Mouse (Mus musculus) c-Kit-positive CD71-negative TER-119-negative erythroid progenitor cells, embryonic 14.5 days (primary cell): Measurements from ENCODE around the gene Gm10392.

Experiments used
- DNase-seq: peaks from one replicate; pipeline ENCODE4 v3.0.0-alpha.2; 2013; ENCODE audit warnings: low read depth

Gene Gm10392

DNA sequence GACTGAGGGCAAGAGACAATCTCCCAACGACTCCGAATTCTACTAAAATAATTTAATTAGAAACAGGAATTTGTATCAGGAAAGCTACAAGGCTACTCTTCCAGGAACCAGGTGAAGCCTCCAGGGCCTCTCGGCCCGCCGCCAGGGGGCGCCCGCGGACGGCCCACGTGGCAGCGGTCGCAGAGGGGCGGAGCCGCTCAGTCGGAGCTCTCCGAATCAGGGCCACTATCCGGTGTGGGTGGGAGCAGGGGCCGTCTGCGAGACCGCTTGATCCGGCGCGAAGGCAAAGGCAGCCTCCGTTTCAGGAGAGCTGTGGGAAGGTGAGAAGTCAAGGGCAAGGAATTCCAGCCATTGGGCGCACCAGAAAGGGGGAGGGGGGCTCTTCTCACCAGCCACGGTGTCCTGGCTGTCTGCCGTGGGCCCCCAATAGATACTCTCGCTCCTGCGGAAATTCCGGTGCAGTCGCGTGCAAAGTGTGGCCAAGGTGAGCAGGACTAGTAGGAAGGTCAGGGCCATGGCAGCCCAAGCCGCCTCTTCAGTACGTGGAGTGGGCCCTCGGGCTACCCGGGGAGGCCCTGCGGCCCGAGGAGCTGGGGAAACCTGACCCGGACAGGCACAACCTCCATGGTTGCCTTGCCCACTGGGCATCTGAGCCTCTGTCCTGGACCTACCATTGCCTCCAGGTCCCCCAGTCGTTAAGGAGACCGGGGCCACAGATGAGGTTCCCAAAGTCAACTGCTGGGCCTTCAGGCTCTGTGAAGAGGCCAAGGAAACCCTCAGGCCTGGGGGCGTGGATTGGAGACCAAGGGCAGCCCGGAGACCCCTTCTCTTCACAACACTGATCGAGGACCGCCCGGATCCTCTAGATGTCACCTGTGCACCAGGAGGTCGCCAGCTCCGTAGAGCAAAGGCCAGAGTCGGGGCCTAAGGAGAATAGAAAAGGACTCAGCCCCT lies 10.7 kb downstream of the Gm10392 start:
- no peak for DNase-seq

DNA sequence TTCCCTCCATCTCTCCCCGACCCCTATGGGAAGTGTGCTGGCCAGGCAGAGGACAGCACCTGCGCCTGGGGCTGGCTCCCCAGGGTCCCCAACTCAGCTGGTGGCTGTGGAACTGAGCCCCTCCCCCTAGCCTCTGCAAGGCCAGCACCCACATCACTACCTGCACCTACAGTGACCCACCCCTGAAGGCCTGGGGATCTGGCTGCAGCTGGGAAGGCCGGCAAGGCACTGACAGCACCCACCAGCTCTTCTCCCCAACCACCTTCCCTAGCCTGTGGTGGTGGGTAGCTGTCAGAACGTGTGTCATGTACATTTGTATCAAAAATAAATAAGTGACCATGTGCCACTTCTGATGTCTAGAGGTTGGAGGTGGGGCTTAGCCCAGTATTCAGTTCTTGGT lies 11.6 kb downstream of the Gm10392 start:
- no peak for DNase-seq

DNA sequence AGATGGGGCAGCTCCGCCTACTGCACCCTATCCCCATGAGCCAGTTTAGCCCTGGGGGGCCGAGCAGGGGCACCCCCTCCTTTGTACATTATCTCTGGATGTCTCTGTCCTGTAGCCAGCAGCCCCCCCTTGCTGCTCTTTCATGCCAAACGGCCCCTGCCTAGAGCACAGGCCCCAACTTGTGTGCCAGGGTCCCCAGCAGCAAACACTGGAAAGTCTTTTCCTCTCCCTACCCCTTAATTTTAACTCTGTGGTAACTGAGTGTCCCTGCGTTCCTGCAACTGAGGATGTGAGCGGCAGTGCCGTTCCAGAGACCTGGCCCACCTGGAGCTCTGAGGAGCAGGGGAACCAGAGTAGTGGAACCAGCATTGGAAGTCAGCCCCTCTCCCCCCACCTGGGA lies 12.1 kb downstream of the Gm10392 start:
- DNase-seq, result no peak

DNA sequence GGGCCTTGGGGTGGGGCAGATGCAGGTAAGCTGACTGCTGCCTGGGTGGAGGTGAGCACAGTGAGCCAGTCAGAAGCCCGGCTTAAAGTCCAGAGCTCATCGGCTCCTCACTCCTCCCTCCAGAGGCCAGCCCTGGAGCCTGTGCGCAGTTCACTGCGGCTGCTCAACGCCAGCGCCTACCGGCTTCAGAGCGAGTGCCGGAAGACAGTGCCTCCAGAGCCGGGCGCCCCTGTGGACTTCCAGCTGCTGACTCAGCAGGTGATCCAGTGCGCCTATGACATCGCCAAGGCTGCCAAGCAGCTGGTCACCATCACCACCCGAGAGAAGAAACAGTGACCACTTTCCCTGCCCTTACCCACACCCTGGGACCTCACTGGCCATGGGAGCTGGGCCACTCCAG lies 12.7 kb downstream of the Gm10392 start:
- no peak for DNase-seq

DNA sequence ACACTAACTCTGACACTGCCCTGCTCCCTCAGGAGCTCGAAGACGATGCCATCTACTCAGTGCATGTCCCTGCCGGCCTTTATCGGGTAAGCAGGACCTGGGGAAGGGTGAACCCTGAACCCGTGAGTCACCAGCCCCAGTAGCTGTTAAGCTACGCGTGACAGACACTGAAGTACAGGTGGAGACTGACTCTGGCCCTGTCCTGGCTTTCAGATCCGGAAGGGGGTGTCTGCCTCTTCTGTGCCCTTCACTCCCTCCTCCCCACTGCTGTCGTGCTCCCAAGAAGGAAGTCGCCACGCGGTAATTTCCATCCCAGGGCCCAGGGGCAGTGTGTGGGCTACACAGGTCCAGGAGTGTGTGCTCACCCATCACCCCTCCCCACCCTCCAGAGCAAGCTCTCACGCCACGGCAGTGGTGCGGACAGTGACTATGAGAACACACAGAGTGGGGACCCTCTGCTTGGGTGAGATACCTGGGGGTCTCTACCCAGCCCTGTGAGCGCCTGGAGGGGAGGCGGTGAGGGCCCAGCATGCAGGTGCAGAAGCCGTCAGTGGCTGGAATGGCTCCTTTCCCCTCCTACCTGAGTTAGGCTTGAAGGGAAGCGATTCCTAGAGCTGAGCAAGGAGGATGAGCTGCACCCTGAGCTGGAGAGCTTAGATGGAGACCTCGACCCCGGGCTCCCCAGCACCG lies 13.6 kb downstream of the Gm10392 start:
- DNase-seq, result no peak

DNA sequence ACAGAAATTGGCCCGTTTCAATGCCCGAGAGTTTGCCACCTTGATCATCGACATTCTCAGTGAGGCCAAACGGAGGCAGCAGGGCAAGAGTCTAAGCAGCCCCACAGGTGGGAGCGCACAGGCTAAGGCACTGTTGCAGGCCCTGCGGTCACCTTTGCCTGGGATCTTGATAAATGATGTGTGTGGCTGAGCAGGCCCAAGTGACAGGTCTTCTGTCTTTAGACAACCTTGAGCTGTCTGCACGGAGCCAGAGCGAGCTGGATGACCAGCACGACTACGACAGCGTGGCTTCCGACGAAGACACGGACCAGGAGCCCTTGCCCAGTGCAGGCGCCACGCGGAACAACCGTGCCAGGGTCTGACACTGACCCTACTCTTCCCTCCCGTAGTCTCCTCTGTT lies 14.6 kb downstream of the Gm10392 start:
- DNase-seq, result no peak

DNA sequence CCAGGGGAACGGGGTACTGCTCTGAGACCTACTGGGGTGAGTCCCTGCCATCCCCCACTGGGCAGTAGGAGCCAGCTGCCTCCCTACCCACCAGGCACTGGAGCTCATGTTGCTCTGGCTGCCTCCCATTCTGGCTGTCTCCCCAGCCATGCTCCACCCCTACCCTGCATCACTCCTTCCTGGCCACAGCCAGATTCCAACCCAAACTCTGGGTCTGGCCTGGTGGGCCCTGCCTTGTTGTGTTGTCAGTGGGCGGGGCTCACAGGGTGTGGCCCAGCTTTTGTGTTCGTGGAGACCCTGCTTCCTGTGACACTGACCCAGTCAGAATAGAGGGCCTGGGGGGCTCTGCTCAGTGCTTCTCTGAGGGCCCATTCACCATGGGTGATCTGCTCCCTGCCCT lies 15.5 kb downstream of the Gm10392 start:
- no peak for DNase-seq

DNA sequence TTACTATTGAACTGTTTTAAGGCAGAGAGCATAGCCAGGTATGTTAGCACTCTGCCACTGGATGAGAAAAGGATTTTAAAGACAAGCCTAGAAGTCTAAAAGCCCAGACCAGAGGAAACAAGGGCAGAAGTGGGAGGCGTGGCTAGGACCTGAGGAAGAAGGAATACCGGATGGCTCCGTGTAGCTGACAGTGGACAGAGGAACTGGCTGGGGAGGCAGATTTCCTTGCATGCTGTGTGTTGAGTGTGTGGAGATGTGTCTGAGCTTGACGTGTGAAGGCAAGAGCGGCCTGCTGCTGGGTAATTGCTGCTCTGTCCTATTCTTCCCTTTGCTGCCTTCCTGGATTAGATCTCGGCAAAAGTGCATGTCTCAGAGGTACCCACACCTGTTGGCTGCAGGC lies 16.5 kb downstream of the Gm10392 start:
- no peak for DNase-seq

DNA sequence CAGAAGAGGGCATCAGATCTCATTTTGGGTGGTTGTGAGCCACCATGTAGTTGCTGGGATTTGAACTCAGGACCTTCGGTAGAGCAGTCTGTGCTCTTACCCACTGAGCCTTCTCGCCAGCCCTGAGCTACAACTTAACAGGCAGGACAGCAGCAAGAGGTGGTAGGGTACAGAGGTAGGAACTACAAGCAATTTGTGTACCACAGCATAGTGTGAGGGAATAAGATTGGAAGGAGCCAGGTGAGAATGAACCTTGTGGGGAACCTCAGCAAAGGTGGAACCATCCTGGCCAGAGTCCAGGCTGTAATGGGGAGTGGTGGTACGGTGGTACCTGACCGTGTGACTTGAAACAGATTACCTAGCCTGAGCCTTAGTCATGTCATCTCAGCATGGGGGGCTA lies 17.0 kb downstream of the Gm10392 start:
- no peak for DNase-seq

DNA sequence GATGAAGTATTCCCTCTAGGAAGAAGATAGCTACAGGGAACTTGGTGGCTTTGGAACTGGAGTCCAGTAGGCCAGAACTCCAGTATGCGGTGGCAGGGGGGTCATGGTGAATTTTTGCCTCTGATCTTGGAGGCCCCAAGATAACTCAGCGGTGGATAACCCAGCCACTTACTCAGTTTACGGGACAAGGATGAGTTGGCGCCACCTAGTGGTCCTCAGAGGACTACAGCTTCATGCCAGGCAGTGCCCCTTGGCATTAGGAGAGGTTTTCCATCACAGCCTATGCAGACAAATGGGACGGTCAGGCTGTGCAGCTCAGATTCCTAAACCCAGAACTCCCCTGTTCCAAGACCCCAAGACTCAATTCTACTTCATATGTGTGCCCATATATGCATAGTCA lies 17.6 kb downstream of the Gm10392 start:
- DNase-seq, result no peak

DNA sequence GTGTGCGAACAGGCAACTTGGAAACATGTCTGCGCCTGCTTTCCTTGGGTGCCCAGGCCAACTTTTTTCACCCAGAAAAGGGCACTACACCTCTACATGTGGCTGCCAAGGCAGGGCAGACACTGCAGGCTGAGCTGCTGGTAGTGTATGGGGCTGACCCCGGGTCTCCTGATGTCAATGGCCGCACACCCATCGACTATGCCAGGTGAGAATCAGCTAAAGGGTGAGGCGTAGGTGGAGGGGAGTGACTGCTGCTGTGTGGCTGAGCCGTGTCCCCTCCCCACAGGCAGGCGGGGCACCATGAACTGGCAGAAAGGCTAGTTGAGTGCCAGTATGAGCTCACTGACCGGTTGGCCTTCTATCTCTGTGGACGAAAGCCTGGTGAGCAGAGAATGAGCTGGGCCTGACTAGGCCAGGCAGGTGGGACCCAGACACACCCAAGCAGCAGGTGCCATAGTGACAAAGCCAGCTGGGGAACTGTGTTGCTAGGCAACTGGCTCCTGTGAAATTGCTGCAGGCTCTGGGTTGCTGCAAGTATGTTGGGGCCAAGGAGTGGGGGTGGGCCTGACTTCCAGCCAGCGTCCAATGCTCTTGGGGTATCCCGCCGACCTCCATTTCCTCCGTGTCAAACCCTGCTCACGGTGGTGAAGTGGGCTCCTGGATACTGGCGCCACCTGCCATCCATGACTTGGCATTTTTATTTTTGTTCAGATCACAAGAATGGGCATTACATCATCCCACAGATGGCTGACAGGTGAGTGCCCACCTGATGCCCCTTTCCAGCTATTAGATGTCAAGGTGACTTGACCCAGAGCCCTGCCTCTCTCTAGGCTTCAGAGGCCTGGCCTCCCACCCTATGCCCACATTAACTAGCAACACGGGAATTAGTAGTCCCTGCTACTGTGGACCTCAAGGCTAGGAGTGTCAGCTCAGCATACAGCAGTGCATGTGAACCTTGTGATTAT lies 18.4 kb downstream of the Gm10392 start:
- no peak for DNase-seq

DNA sequence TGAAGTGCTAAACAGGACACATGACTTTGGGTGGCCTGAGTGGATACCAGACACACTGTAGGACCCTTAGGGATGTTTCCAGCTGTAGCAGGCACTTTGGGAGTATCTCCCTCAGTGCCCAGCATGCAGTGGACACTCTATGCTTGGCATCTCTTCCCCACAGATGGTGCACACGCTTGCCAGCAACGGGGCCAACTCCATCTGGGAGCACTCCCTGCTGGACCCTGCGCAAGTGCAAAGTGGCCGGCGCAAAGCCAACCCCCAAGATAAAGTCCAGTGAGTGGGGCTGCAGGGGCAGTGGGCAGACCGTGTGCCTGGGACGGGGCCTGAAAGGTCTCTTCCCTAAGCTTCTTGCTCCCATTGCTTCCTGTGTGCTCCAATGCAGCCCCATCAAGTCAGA lies 19.6 kb downstream of the Gm10392 start:
- no peak for DNase-seq

DNA sequence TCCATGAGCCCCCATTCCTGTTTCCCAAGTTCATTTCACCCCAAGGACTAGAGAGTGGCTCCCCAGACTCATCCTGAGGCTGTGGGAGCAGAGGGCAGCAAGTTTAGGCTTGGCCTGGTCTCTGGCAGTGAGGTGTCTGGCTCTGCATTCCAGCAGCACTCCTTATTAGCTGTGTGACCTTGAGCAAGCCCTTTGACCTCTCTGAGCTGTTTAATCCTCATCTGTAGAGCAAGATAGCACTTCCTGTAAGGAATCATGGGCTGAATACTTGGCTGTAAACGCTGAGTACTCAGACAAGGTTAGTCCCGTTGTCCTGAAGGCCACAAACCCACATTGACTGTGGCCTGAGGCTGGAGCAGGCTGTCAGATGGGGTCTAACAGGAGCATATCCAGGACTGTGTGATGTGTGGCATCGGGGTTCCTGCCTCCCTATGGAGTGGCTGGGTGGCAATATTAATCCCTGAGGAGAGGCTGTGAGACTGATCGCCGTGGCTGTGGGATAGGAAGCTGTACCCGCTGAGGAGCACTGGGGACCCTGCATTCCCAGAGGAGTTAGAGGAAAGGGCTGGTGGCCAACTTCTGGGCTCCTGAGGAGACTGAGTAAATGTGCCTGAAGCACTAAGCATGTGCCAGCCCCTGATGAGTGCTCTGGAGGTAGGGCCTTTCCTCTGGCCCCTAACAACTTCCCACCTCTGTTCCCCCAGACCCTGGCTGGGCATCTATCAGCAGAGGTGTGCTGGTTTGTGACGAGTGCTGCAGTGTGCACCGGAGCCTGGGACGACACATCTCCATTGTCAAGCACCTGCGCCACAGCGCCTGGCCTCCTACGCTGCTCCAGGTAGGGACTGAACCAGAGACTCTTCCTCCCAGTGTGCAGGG lies 20.5 kb downstream of the Gm10392 start:
- no peak for DNase-seq

DNA sequence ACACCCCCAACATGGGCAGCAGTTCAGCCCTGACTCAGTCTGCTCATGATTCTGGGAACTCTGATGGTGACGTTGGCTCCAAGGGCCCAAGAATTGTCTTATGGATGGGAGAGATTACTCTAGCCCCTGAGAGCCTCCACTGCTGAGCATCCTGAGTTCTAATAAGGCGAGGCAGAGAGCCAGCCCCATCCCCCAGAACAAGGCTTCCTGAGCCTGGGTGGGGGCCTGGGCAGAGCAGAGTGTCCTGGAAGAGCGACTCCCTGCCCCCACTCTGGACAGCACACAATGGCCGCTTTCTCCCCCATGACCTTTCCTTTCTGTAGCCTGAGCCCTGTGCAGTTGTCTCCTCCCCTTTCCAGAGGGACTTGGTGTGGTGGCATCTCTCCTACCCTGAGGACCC lies 21.1 kb downstream of the Gm10392 start:
- no peak for DNase-seq

DNA sequence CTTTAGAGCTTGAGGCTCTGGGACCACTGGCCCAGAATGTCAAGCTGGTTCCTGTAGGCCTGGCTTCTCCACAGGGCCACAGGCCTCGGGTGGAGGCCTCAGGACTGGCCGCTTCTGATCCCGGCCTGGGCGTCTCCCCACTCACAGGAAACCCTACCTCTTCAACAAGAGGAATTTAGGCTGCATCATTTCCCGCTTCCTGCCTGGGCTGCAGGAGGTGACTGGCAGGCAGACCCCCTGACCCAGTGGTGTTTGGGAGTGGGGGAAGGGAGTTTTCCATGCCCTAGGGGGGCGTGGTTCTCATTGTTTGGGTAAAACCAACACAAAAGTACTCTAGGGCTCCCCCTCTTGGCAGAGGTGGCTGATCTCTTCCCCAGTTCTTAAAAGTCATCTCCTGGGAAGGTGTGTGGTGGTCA lies 21.6 kb downstream of the Gm10392 start:
- no peak for DNase-seq

DNA sequence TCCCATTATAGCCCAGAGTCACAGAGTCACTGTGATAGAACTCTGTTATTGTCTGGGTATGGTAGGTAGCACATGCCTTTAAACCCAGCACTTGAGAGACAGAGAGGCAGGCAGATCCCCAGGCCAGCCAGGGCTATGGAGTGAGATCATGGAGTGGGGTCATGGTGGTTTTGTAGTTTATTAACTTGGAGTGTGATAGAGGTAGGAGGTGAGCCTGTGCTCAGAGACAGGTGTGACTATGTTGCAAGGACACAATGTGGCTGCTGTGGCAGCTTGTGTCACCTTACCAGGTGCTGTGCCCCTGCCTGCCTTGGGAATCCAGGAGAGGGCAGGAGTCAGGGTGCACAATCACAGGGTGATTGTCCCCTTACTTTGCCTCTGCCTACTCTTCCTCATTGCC lies 23.5 kb downstream of the Gm10392 start:
- no peak for DNase-seq

DNA sequence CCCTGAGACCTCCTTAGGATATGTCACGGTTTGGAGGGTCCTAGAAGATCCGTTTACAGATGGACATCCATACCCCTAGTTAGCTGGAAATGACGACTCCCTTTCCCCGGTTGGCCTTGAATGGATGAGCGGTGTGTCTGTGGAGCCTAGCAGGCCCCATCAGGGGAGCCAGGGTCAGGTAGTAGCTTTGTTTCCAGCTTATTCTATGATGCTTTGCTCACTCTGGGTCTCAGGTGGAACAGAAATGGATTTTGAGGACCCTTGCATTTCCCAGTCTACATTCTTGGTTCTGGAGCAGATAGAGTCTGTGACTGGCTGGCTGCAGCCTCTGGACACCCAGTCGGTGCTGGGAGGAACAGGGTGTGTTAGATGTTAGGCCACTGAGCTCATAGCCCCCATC lies 24.2 kb downstream of the Gm10392 start:
- DNase-seq, result no peak

DNA sequence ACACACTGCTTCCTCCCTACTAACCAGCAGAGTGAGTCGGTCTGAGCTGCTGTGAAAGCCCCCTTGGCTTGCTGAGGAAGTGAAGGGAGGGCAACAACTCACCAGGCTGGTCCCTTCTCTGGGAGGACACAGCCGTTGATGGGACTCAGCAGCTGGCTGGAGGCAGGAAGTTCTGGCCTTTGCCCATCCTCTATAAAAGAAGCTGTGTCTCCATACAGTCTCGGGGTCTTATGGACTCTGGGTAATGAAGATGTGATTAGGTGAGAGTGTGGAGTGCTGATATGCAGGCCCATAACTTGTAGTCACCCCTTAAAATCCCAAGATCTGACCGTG lies 24.7 kb downstream of the Gm10392 start:
- no peak for DNase-seq

DNA sequence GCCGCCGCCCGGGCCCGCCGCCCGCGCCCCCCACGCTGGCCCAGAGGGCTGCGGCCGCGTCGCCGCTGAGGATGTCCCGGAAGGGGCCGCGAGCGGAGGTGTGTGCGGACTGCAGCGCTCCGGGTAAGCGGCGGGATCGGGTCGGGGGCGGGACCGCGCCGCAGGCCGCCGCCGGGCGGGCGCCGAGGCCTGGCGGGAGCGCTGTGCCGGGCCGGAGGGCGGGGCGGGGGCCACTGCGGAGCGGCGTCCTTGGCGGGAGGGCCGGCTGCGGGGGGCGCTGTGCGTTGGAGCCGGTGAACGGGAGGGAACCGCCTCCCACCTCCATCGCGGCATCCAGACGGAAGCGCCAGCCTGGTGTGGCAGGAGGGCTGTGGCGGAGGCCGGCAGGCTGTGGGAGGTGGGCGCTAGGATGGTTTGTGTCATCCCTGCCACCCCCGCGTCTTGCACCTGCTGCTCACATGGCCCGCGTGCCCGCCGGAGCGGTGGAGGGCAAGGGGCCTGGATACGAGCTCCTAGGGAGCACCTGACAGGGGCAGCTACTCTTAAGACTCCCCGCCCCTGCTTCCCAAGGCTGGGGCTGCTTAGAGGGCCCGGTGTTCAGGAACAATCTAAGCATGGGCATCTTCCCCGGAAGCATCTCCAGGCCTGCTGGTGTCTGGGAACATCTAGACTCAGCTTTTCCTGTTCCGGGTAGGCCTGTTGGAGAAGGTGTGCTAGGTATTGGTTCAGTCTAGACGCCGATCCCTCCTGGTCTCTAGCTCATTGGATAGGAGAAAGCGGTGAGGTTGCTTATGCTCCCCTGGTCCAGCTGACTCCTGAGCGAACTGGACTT lies 25.3 kb downstream of the Gm10392 start, which contains the start of gene Git1:
Gene Git1, plus strand, starts transcription at position 51 of the 832 bp plus-strand sequence.
- DNase-seq, result no peak

DNA sequence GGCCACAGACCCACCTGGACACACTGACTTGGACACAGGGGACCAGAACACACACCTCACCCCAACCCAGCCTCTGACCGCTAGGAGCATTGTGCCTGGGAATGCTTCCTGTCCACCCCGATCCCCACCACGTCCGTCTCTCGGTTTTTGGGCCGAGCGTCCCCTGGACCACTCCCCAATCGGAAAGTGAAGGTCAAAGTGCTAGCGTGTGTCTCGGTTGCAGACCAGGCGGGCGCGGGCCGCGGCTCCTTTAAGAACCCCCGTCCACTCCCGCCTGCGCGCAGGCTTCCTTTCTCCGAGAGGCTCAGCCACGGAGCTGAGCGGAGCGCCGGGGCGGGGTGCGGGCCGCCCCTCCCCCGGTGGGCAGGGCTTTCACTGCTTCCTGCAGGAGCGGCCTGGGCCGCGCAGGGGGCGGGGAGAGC lies 26.1 kb downstream of the Gm10392 start:
- DNase-seq, result no peak
